ENCODE assay signal across 8 mouse cellular contexts in the genomic region with DNA sequence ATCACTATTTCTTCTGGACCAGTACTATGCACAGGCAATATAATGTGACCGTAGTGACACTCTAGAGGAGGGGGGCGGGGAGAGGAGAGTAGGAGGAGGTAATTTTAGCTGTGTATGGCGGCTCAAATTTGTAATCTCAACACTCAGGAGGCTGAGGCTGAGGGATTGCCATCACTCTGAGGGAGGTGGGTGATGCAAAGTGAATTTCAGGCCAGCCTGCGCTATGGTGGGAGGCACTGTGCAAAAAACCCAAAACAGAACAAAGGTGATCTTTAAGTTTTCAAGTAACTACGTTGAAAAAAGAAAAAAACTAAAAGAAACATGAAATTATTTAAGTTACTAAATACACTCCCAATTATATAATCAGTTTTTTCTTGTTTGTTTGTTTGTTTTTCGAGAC. TPM values are rescaled to one million over a fixed set of nuclear protein-coding genes. Genes with fewer than 3 reads are reported as not detected.
DNase-seq lines count a peak whose midpoint lies in the region; ATAC-seq and TF ChIP-seq lines count a peak whose summit lies in the region.

No protein-coding gene starts in this region.

- H3K9ac ChIP-seq in limb, embryonic 14.5 days (ENCODE audit: low read depth, low read length, severe bottlenecking) = peak overlapping the region; percentile 48

- H3K4me3 ChIP-seq in thymus, adult 2 months (ENCODE audit: control insufficient read depth, insufficient read depth, low read length) = peak overlapping the region; percentile 69; the same call in 1 of the 2 replicates
- peak overlapping the region; percentile 83 for H3K4me3 ChIP-seq in limb, embryonic 14.5 days (replicated peaks; ENCODE audit: low read length)

- no peak for TF ChIP-seq POLR2A in thymus, adult 2 months (IDR thresholded peaks at IDR 0.05; ENCODE audit: control insufficient read depth, extremely low read depth, insufficient read depth, low read length, poor library complexity)
- TF ChIP-seq POLR2A in limb, embryonic 14.5 days (IDR thresholded peaks at IDR 0.05; ENCODE audit: borderline replicate concordance, extremely low read depth, insufficient read depth, insufficient read length) = no peak

- DNase-seq in cerebellum, adult 9-11 months = peak; percentile 36
- no peak for DNase-seq in cerebellum, postnatal 25 days
- DNase-seq in thymus, adult 2 months = no peak
- DNase-seq in thymus, postnatal 36 days = no peak
- no peak for DNase-seq in limb, embryonic 14.5 days (ENCODE audit: low spot score)
- DNase-seq in yolk sac, embryonic 10.5 days (ENCODE audit: low spot score) = peak; percentile 16
- DNase-seq in right cerebral cortex, postnatal 10 days (ENCODE audit: low spot score in 2 of 2) = no peak
- no peak for DNase-seq in B cell, adult 2 months

- ATAC-seq in limb, embryonic 14.5 days (ENCODE audit: low FRiP score, low read depth) = no peak

- TF ChIP-seq CTCF in thymus, adult 2 months (IDR thresholded peaks at IDR 0.05; ENCODE audit: borderline replicate concordance, control insufficient read depth, extremely low read depth, insufficient read depth, low read length, poor library complexity) = no peak

- no peaks in the 10 kb centered on the region for H3K36me3 ChIP-seq in thymus, adult 2 months (ENCODE audit: control insufficient read depth, insufficient read depth, low read length)
- no peaks in the 10 kb centered on the region for H3K36me3 ChIP-seq in limb, embryonic 14.5 days (ENCODE audit: control insufficient read depth, insufficient read depth, low read length)

- H3K4me1 ChIP-seq in thymus, adult 2 months (replicated peaks; ENCODE audit: control insufficient read depth, insufficient read depth, low read length) = peaks cover 10% of the 10 kb centered on the region
- peaks cover 9% of the 10 kb centered on the region for H3K4me1 ChIP-seq in limb, embryonic 14.5 days (ENCODE audit: control insufficient read depth, insufficient read depth, low read length)

- 68% methylated on average over 6 of the region's 6 CpGs for WGBS in thymus, adult 2 months
- 67% methylated on average over 6 of the region's 6 CpGs for WGBS in limb, embryonic 14.5 days

- H3K27me3 ChIP-seq in thymus, adult 2 months (ENCODE audit: control insufficient read depth, insufficient read depth, low read length) = no peaks in the 10 kb centered on the region
- H3K27me3 ChIP-seq in limb, embryonic 14.5 days (ENCODE audit: control insufficient read depth, insufficient read depth, low read length) = no peaks in the 10 kb centered on the region

- peak overlapping the region; percentile 31; the same call in 1 of the 2 replicates for H3K4me2 ChIP-seq in limb, embryonic 14.5 days (replicated peaks; ENCODE audit: low read depth, low read length, severe bottlenecking)

- H3K9me3 ChIP-seq in limb, embryonic 14.5 days (ENCODE audit: control insufficient read depth, low read length) = no peaks in the 10 kb centered on the region

- H3K27ac ChIP-seq in thymus, adult 2 months (ENCODE audit: control insufficient read depth, insufficient read depth, low read length) = no peak overlapping the region; the same call in 1 of the 2 replicates
- peak overlapping the region; percentile 93 for H3K27ac ChIP-seq in limb, embryonic 14.5 days (replicated peaks; ENCODE audit: low read depth, low read length)

RNA-seq across cellular contexts. Expression of gene Map4, which starts 0.5 kb away (rescaled TPM):
- 420 and 463 TPM in 2 replicates for polyA plus RNA-seq in thymus, adult 2 months (2012; rRNA removed)
- polyA plus RNA-seq in limb, embryonic 14.5 days (2012; rRNA removed) = 161 and 220 TPM in 2 replicates
- 76.1 and 76.6 TPM in 2 replicates for polyA plus RNA-seq in limb, embryonic 14.5 days (2014; fragmentation: Nextera tagmentation; extraction: Ambion mirVana)

RNA-seq across cellular contexts. Expression of gene Cdc25a, which starts 55.4 kb away (rescaled TPM):
- polyA plus RNA-seq in thymus, adult 2 months (2012; rRNA removed) = 16.6 and 21.9 TPM in 2 replicates
- 24.8 and 26.1 TPM in 2 replicates for polyA plus RNA-seq in limb, embryonic 14.5 days (2012; rRNA removed)
- 26.8 and 29.4 TPM in 2 replicates for polyA plus RNA-seq in limb, embryonic 14.5 days (2014; fragmentation: Nextera tagmentation; extraction: Ambion mirVana)

Comparison
In these comparisons a context has a peak if more than half of its experiments do, and no peak if none do; other contexts are left out.
1. DNase-seq: peak in cerebellum, adult 9-11 months (single experiment) and yolk sac, embryonic 10.5 days (single experiment); none in cerebellum, postnatal 25 days (0 of 2), thymus, adult 2 months (single experiment), thymus, postnatal 36 days (0 of 2), limb, embryonic 14.5 days (single experiment), right cerebral cortex, postnatal 10 days (0 of 2) and B cell, adult 2 months (0 of 2).